Mouse (Mus musculus) left cerebral cortex, adult 11 months (tissue): ENCODE data around the gene Scaf1.

Experiments used
- DNase-seq: peaks from one replicate; pipeline ENCODE4 v3.0.0; 2022; ENCODE audit warnings: low spot score

Scaf1 gene

GRCm38 (mm10) chr7:44983944-44984832 lies 32.0 kb downstream of the Scaf1 start:
- DNase-seq = no peak

DNA sequence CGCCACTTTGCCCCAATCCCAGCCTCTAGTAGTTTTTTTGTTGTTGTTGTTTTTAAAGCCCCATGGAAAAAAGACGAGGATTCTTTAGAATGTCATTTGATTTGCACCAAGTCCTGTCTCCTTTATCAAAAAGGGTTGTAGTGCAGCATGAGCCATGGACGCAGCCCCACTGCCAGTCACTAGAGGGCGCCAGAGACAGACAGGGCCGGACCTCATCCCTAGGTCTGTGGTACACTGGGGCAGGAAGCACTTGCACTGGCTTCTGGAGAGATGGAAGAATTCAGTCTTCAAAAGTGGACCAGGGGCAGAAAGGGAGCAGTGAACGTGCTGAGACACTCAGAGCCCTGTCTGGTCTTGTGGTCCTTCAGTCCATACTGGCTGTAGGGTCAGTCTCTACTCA lies 33.1 kb downstream of the Scaf1 start:
- DNase-seq = peak; percentile 62

DNA sequence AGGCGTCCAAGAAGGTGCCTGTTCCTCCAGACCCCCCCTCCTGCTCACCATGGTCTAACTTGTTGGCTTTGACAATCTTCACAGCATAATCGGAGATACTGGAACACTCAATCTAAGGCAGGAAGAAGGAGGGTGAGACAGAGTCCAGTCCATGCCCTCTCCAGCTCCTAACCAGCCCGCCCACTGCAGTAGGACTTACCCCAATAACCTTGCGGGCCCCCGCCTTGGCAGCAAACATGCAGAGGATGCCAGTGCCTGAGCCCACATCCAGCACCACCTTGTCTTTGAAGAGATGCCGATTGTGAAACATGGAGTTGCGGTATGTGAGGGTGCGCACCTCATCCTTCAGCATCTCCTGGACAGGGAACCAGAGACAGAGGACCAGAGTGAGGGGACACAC lies 34.6 kb downstream of the Scaf1 start:
- no peak for DNase-seq

GRCm38 (mm10) chr7:44978300-44978699 lies 37.9 kb downstream of the Scaf1 start:
- DNase-seq = no peak

GRCm38 (mm10) chr7:44975117-44975419 lies 41.1 kb downstream of the Scaf1 start:
- DNase-seq = no peak

DNA sequence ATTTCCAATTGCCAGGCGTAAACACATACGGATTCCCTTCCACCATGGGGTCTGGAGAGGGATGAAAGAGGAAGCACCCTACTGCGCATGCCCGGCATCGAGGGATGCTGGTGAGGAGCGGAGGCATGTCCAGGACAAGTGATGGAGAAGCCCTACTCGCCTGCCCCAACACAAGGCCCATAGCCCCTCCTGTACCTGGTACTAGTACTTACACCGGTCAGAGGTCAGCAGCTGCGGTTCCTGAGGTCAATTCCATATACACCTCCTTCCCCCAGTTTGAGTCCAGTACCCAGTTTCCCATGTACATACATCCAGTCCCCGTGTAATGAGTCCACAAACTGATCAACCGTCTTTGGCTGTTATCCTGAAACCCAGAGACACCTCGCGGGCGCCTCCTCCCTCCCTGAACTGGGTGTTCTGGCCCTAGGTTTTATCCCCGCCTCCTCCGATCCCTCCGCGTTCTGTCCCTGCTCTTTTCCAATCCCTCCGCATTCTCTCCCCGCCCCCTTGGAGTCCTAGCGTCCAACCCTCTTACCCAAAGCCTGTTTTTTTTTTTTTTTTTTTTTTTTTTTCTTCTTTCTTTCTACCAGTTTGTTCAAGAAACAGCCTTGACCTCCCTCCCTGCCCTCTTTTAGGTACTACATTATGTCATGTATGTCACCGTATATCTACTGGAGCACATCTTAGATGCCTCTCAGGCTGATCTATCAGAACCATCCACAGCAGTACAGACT lies 41.6 kb downstream of the Scaf1 start, which contains the start of gene Cpt1c:
Cpt1c (minus strand) TSS at position 469 of the 734 bp plus-strand sequence.
- peak; percentile 86 for DNase-seq

DNA sequence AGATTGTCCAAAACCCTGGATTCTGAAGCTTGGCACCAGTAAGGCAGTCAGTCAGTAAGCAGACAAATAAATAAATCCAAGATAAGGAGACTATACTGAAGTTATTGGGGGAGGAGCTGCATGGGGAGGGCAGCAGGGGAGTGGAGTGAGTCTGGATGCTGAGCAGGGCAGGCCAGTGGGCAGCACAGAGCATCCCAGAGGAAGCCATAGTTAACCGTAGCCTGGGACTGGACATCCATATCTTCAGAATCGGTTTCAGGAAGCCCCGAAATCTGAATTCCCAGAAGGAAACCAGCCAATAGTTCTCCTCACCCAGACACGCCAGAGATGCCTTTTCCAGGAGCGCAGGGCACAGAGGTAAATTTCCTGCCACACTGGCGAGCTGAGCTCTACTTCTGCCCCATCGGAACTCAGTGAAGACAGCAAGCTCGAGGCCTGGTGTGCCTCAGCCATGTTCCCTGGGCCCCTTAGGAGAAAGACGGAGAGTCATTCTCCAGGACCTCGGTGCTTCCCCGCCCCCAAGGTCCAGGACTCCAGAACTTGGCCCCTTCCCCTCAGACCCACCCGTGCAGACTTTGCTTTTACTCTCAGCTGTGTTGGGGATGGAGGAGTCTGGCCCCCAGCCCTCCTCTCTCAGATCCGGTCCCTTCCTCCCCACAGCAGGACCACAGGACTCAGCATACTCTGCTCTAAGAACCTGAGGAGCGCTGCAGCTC lies 42.6 kb downstream of the Scaf1 start:
- no peak for DNase-seq

GRCm38 (mm10) chr7:44971142-44971541 lies 45.0 kb downstream of the Scaf1 start:
- DNase-seq = no peak

DNA sequence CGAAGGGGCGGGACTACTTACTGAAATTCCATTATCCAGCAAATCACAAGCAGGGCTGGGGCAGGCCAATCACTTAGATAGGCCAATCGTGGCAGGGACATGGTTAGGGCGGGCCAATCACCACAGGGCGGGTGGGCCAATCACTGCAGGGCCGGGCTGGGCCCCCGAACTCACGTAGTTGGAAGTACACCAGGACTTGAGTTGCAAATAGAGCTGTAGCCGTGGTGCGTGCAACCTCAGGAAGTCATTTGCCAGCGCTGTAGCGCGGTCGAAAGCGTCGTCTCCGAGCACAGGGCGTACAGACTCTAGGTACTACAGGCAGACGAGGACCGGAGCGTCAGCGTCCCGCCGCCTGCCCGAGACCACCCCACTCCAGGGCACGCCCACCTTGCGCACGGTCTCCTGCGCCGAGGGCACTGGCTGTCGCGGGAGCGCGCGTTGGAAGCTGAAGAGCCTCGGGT lies 45.9 kb downstream of the Scaf1 start:
- peak; percentile 83 for DNase-seq

GRCm38 (mm10) chr7:44966638-44967037 lies 49.5 kb downstream of the Scaf1 start:
- DNase-seq = no peak

- DNase-seq = no peak
Measured at GRCm38 (mm10) chr7:44965975-44966374, 50.2 kb downstream of the Scaf1 start.

DNA sequence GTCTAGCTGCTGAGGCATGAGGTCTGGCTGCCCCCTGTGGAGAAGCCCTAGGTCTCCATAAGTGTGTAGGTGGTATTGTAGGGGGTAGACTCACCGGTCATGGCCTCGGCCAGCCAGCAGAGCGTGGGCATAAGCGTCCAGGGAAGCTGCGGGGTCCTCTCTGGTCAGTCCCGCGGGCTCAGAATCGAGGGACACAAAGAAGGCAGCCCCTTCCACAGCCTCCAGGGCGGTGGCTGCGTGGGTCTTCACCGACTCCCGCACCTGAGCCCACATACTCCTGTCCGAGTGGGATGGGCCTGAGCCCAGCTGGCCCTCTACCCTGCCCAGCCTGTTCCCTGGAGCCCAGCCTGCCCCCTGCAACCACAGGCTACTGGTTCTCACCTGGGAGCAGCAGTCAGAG lies 51.2 kb downstream of the Scaf1 start:
- no peak for DNase-seq

DNA sequence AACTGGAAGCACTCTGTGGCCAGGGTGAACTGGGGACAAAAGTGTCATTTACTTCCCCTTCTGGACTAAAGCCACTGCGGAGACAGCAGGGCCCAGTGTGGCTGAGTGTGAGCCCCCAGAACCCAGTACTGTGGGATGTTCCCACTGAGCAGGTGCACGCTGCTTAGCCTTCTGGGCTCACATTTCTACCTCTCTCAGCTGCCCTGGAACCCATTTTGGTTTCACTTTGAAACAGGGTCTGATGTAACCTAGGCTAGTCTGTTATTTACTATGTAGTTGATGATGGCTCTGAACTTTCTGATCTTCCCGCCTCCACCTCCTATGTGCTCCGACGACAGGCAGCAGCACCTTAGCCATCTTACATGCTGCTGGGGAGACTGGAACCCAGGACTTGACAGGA lies 53.3 kb downstream of the Scaf1 start:
- no peak for DNase-seq

DNA sequence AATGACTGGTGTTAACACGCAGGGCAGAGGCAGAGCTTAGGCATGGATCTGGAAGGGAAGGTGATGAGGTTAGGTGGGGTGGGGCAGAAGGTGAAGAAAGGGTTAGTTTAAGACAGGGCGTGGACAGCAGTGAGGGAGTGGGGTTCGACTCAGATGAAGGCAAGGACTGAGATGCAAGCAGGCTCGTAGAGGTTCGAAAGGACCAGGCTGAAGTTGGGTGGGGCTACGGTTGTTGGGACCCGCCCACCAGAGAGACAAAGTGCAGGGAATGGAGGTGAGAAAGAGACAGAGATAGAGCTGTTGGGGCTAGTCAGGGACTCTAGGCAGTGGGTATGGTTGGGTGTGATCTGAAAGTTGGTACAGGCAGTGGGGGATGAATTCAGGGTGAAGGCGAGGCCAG lies 53.8 kb downstream of the Scaf1 start:
- DNase-seq = no peak

DNA sequence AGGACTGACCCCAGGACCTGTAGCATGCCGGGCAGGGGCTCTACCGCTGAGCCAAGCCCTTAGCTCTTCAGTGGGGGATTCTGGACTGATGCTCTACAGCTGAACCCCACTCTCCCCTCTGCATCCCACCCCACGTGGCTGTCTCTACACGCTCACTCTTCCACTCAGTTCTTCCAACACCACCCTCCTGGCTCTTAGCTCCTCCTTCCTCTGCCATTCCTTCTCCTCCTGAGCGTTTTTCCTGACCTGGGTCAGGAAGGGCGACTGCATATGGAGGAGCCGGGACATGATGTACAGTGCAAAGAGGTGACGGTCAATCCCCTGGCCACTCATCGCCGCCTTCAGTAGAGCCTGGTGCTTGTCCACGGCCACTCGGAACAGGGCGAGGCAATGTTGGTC lies 55.7 kb downstream of the Scaf1 start:
- DNase-seq = no peak

GRCm38 (mm10) chr7:44959874-44960511 lies 56.2 kb downstream of the Scaf1 start:
- DNase-seq = no peak

- no peak for DNase-seq
Measured at GRCm38 (mm10) chr7:44959281-44959680, 56.9 kb downstream of the Scaf1 start.

- no peak for DNase-seq
Measured at GRCm38 (mm10) chr7:44958208-44958607, 58.0 kb downstream of the Scaf1 start.

GRCm38 (mm10) chr7:44957183-44957835 lies 58.9 kb downstream of the Scaf1 start:
- DNase-seq = no peak

- no peak for DNase-seq
Measured at GRCm38 (mm10) chr7:44956266-44956665, 59.9 kb downstream of the Scaf1 start.

DNA sequence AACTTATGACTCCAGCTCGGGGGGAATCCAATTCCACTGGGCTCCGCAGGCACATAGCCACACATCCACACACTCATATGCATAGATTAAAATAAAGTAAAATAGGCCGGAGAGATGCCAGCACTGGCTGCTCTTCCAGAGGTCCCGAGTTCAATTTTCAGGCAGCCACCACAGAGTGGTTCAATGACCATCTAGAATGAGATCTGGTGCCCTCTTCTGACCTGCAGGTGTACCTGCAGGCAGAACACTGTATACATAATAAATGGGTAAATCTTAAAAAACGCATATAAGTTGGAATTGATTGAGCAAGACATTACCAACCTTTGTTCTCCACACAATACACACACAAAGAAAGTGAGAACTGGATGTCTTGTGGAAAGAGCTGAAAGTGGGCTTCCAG lies 60.5 kb downstream of the Scaf1 start:
- DNase-seq = no peak
